Mouse (Mus musculus) MN1 (cell line): ENCODE results near the gene Morc1.

Experiments
- DNase-seq: peaks from one replicate; pipeline ENCODE4 v3.0.0-alpha.2; 2016; ENCODE audit warnings: low spot score

Gene Morc1

GRCm38 (mm10) chr16:48626186-48626585 is 195.1 kb downstream of the Morc1 start:
- no peak for DNase-seq

DNA sequence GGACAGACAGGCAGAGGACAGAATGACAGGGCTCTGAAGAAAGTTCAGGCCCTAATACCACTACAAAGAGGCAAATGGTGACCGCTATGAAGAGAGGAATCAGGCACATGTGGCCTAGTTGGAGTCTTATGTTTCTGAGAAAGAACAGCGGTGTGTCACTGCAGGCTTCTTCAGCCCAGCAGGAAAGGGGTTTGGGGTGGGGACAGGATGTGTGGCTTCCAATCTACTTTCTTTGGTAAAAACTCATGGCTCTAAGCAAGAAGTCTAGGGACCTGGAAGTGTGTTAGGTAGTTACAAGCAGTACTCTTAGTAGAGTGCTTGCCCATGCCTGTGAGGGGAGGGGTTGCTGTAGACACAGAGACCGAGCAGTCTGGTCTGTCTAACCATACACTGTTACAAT is 196.3 kb downstream of the Morc1 start:
- DNase-seq = no peak

DNA sequence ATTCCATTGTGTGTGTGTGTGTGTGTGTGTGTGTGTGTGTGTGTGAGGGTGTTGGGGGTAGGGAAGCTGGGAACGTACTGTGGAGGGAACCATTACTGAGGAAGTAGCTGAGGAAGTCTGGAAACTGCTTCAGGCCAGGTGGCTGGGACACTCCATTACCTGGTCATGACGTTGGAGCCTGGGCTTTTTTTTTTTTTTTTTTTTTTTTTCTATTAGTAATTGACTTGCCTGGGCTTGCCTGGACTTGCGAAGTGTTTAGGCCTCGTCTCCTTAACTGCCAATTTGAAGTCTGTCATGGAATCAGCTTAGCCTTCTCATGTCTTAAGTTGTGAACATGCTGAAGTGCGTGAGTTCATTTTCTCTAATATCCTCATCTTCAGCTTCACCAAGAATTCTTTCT is 198.7 kb downstream of the Morc1 start:
- DNase-seq = no peak

GRCm38 (mm10) chr16:48630466-48630865 is 199.4 kb downstream of the Morc1 start:
- DNase-seq = no peak

DNA sequence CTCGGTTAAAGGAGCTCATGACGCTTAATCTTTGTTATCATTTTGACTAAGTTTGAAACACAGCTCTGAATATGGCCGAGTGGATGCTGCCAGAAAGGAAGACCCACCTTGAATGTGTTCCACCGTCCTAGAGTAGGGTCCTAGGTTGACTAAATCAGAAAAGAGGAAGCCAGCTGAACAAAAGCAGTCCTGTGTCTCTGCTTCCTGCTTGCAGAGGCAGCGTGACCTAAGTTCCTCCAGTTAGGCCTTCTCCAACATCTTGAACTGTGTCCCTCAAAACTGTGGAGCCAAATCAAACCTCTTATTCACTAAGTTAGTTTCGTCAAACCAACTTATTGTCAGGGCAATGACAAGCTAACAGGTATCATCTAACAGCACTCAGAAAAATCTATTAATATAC is 201.3 kb downstream of the Morc1 start:
- no peak for DNase-seq

DNA sequence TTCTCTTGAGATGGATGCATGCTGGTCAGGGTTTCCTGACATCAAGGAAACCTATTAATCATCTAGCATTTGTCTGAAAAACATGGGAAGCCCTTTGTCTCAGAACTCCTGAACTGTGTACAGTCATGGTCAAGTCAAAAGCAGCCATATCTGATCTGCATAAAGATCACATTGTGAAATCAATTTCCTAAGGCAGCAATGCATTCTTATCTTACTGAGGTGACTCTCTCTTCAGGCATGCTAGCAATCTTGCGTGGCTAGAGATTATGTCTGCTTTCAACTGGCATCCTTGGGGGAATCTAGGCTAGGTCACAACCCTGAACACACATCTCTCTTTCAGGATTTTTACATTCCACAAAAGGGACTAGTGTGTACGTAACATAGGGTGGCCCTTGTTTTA is 215.2 kb downstream of the Morc1 start:
- no peak for DNase-seq

GRCm38 (mm10) chr16:48671696-48672095 is 240.7 kb downstream of the Morc1 start:
- no peak for DNase-seq

DNA sequence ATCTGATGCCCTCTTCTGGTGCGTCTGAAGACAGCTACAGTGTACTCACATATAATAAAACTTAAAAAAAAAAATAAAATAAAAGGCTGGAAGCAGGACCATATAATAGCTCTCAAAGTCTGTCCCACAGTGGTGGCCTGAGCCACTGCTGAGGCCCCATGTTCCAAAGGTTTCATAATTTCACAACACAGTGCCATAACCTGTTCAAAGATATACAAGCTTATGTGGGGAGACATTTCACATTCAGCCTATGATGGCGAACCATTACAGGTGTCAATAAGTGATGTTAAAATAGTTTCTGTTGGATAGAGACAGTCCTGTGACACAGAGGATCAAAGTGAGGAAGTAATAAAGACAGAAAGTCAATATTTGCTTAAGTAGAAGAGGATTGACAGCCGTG is 241.6 kb downstream of the Morc1 start:
- DNase-seq = no peak

DNA sequence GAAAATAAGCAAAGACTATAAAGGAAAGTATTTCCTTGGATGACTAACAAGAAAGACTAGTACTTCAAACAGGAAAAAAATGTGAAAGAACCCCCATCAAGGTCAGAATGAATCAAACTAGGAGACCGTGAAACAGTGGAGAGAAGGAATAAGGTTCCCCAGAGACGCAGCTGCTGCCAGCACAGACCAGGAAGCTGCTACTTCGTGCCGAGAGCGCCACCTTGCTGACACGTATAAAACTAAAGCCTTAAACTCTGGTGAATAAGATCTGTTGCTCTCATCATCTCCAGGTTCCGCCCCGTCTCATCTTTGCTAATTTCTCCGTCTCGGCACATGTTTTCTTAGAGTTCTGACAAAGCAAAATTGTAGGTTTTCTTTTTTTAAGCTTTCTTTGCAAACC is 244.6 kb downstream of the Morc1 start:
- DNase-seq = no peak

GRCm38 (mm10) chr16:48676205-48676604 is 245.2 kb downstream of the Morc1 start:
- DNase-seq = no peak

GRCm38 (mm10) chr16:48677381-48677780 is 246.3 kb downstream of the Morc1 start:
- no peak for DNase-seq

DNA sequence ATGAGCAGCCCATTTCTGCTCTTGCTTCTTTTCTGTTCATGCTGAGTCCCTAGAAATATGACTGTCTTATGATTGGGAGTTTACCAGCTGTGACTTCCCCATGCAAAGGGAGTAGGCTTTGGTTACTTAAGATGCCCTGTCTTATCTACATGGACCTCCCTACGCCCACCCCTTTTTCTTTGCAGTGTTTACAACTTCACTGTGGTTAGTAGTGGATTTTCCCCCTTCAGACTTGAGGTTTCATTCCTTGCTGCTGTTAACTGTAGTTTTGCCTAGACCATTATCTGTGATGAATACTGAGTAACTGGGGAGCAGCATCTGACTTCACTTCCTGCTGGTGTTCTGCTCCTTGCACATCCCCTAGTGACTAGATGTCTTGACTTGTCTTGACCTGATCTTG is 247.0 kb downstream of the Morc1 start:
- DNase-seq = no peak
